Mouse (Mus musculus) ES-E14 (cell line): Measurements from ENCODE around the gene Zg16.

ENCODE experiments used
- CHD2 ChIP-seq: IDR thresholded peaks from 2 replicates; pipeline ENCODE4 v1.6.1; 2014; ENCODE audit warnings: mild to moderate bottlenecking, low read depth, low read length, inconsistent platforms
- HCFC1 ChIP-seq: IDR thresholded peaks from 2 replicates; pipeline ENCODE4 v1.6.1; 2012; ENCODE audit warnings: low read length, inconsistent platforms, borderline replicate concordance; ENCODE audit not compliant: insufficient read depth

- TF ChIP-seq CHD2 (no peak), HCFC1 (no peak)
Measured at GRCm38 (mm10) chr7:127011717-127012116, 75.4 kb downstream of the Zg16 start.
